Mouse (Mus musculus) adrenal gland, postnatal 36 days (tissue): Measurements from ENCODE around the gene Snx29. TPM values are rescaled to one million over a fixed set of nuclear protein-coding genes. Genes with fewer than 3 reads are reported as not detected.

ENCODE experiments used
- DNase-seq, 2 experiments: peaks; one replicate each; pipeline ENCODE4 v3.0.0; 2021; ENCODE audit warnings: mixed read lengths in 1 of 2
- total RNA-seq, 2 experiments: library from RNA; stranded (reverse); gene quantifications; 2 replicates each; pipeline ENCODE4 v1.2.3; 2021

The Snx29 gene
- total RNA-seq, 2 experiments from 2014 or later, result 16.7 to 20.1 TPM

GRCm38 (mm10) chr16:11407932-11408620 lies 85.4 kb downstream of the Snx29 start:
- no peak for DNase-seq

DNA sequence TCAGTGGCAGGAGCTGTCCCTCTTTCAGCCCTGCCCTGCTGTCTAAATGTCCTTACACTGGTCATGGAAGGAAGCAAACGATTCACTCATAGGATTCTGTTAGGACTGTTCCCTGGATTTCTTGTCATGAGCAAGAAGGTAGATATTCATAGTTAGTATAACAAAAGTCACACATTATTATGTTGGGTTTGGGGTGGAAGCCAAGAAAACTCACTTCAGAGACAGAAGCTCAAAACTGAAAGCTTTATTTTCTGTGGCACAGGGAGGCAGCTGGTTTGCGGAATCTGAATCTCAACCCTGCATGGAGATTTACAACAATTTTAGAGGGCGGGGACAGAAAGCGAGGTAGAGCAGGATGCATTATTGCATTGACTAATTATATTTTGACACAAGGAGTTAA lies 86.0 kb downstream of the Snx29 start:
- DNase-seq, result no peak

DNA sequence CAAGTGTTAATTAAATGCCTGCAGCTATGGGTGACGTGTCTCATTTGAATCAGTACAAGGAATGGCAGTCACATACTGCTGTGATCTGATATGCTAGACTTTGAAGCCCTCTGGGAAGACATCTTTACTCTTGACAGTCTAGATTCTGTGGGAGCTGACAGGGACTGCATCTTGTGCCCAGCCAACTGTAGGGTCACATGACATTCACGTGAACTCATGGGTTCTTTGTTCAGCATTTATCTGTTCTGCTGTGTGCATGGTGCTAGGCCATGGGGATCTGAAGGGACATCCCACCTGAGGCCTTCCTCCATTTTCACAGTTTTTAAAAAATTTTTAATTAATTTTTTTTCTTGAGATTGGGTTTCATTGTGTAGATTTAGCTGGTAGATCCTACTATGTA lies 91.9 kb downstream of the Snx29 start:
- DNase-seq, result no peak

DNA sequence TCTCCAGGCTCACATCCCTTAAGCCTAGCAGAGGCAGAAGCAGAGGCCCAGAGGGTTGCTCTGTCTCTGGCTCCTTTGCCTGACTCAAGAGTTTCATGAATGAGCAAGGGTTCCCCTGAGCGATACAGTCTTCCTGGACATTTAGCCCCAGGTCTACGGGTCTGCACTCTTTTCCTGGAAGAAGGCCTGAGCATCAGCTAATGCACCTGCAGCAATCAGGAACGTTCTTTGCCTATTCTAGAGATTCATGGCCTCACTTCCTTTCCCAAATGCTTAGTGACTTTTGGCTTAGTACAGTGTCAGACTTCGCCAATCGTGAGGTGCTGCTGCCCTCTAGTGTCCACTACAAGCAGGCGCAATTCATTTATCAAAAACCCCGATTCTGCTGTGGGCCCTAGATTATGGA lies 95.5 kb downstream of the Snx29 start:
- DNase-seq, result peak; percentile 55 to 63

GRCm38 (mm10) chr16:11420311-11421080 lies 97.8 kb downstream of the Snx29 start:
- DNase-seq, result no peak

- DNase-seq, result no peak
These were observed 99.5 kb downstream of the Snx29 start for GRCm38 (mm10) chr16:11422165-11422564.

DNA sequence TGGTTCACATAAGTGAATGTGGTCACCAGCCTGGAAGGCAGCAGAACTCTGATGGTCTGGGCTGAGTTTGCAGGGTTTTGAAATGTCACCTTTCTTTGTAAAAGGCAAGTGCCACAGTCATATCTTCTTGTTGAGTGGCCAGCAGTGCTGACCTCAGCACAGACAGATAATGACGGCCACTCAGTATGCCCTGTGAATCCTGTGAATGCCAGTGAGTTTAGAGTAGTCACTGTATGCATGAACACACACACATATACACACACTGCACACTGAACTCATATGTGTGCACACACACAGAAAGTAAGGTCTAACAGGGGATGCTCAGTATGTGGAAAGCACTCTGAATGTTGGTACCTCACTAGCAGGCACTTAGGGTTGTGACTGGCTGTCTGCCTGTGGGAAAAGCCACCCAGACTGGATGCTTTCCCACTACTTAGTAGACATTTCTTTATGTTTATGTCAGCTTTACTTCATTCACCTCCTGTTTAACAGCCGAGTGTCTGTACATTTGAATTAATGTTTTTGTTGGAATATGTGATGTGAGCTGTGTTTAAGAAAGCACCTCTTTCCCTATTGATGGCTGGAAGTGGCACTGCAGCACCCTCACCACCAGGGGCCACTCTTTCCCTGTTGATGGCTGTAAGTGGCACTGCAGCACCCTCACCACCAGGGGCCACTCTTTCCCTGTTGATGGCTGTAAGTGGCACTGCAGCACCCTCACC lies 100.3 kb downstream of the Snx29 start:
- peak in 1 of 2 experiments; percentile 8 for DNase-seq

DNA sequence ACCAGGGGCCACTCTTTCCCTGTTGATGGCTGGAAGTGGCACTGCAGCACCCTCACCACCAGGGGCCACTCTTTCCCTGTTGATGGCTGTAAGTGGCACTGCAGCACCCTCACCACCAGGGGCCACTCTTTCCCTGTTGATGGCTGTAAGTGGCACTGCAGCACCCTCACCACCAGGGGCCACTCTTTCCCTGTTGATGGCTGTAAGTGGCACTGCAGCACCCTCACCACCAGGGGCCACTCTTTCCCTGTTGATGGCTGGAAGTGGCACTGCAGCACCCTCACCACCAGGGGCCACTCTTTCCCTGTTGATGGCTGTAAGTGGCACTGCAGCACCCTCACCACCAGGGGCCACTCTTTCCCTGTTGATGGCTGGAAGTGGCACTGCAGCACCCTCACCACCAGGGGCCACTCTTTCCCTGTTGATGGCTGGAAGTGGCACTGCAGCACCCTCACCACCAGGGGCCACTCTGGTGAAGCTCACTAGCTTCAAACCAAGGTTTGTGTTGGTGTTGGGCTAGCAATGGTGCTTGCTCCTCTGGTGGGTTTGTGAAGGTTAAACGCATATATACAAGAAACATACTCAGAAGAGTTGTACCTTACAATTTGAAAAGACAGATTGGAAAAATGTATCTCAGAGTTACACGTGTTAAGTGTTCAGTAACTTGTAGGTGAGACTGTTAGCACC lies 101.0 kb downstream of the Snx29 start:
- peak; percentile 22 to 37 for DNase-seq

DNA sequence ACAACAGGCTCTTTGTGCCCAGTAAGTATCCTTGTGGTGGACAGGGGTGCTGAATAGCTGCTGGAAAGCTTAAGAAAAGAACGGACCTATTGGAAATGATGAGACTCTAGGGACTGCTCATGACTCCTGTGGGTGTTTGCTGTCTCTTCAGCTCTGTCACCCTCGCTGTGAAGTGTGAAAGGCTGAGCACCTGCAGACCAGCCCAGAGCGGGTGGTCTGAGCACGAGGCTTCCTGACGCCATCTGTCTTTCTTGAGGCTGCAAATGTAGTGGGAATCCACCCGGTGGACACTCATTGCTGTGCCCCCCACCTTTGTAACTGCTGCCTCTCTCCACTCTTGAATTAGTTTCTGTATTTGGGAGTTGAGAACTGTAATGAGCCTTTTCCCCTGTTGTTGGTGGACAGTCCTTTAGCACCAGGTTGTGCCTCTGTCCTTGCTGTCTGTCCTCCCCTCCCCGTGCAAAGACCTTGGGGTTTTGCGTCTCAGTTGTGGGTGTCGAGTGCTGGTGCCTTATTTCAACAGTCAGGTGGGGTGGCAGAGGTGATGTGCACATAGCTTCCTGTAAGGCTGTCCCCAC lies 101.9 kb downstream of the Snx29 start:
- DNase-seq, result no peak

GRCm38 (mm10) chr16:11425279-11425678 lies 102.6 kb downstream of the Snx29 start:
- no peak for DNase-seq

DNA sequence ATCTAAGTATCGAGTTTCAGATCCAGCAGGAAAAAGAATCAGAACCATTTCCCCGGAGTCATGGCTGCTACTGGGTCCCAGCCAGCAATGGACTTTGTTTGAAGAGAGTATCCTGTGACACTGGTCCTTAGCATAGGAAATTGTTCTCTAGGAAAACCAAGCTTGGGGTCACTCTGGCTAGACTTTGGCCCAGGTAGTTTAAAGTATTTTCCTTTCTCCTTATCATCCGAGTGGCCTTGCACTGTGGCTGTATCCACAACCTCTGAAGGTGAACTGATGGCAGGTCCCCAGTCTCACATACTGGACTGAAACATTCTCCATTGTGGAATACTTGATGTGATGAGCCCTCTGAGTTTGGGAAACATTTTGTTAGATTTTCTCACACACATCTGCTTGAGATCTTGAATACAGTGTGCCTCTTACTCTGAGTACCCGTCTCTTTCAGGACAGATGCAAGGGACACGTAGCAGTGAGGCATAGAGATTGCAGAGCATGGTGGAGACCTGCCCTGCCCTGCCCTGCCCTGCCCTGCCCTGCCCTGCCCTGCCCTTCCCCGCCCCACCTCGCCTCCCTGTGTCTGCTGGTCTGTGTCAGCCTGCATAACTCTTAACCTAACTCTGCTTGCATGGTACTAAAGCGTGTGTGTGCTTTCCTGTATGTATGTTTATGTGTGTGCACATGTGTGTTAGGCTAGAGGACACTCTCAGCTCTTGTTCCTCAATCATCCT lies 104.3 kb downstream of the Snx29 start:
- no peak for DNase-seq

DNA sequence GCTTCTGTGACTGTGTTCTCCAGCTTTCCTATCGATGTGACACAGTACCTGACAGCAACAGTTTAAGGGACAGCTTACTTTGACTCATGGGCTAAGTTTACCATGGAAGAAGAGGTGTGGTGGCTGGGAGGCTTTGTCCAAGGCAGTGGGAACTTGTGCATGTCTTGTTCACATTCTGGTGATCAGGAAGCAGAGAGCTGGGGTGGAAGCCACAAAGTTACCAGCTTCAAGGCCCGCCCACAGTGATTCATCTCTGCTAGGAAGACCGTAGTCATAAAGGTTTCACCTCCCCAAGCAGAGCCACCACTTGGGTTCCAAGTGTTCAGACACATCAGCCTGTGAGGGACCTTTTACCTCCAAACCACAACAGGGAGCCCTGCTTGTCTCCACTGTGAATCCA lies 107.1 kb downstream of the Snx29 start:
- DNase-seq, result peak in 1 of 2 experiments; percentile 15

DNA sequence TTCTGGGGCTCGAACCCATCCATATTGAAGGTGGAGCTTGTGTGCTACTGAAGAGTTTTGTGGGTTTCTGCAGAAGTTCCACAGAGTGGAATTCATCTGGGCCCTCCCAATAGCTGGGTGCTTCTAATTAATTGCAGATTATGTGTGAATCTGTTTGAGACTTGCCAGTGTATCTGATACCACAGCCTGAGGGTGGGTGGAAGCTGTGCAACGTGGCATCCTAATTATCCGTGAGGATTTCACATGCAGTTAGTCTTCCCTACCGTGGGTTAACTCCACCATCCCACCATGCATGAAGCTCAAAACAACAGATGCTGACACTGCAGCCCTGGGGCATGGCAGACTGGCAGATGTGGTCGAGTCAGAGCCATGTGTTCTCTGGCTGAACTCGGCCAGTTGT lies 107.8 kb downstream of the Snx29 start:
- no peak for DNase-seq

- no peak for DNase-seq
These were observed 111.1 kb downstream of the Snx29 start for GRCm38 (mm10) chr16:11433779-11434178.

- no peak for DNase-seq
These were observed 114.9 kb downstream of the Snx29 start for GRCm38 (mm10) chr16:11437641-11438040.

GRCm38 (mm10) chr16:11439417-11439816 lies 116.7 kb downstream of the Snx29 start:
- no peak for DNase-seq

DNA sequence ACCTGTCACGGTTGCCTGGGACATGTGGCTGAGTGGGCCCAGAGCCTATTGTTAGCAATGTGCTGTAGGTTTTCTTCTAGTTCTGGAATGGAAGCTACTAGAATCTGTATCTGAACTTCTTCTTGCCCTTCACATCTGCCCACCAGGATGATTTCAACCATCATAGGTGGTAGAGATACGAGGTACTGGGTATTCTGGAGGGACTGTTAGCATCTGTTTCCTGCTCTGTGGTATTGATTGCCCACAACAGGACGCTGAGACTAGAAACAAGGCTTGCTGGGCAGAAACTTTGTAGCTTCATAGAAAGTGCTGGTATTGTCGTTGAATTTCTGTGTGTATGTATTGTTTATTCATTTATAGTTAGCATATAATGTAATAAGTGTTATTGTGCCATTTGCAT lies 118.9 kb downstream of the Snx29 start:
- no peak for DNase-seq

DNA sequence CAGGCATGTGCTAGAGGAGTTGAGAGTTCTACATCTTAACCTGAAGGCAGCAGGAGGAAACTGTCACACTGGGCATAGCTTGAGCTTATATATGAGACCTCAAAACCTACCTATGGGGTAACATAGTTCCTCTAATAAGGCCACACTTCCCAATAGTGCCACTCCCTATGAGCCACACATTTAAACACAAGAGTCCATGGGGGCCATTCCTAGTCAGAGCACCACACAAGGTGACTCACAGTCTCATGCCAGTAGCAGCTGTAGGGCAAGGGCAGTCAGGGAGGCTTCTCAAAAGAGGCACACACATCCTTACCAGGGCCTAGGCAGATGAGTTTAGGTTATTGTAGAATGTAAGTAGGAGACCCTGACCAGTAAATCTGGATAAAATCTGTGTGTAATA lies 119.8 kb downstream of the Snx29 start:
- no peak for DNase-seq

- DNase-seq, result no peak
These were observed 121.9 kb downstream of the Snx29 start for GRCm38 (mm10) chr16:11444626-11445025.

GRCm38 (mm10) chr16:11446977-11447376 lies 124.3 kb downstream of the Snx29 start:
- DNase-seq, result no peak

DNA sequence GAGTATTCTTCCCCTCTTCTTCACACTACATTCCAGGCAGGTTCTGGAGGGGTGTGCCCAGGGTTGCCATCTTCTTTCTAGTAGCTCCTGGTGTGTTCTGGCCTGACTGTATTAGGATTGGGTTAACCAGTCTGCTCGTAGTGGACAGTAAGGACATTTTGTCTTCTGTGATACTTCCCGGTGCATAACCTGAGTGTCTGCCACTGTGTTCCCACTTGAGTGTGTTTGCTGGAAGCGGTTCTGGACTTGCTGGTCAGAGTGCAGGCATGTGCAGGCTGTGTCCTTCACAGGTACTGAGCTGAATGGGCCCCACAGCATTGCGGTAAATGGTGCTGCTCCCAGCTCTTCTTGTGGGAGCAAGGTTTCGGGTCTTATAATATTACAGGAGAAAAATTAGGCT lies 125.2 kb downstream of the Snx29 start:
- DNase-seq, result no peak
